Mouse (Mus musculus) erythroblast, embryonic 14.5 days (primary cell): Measurements from ENCODE around the gene Brms1.

Source experiments
- GATA1 ChIP-seq: IDR thresholded peaks from 2 replicates; pipeline ENCODE4 v1.6.1; 2012; ENCODE audit warnings: low read length, inconsistent platforms, mixed read lengths
- TAL1 ChIP-seq: IDR thresholded peaks from 3 replicates; pipeline ENCODE4 v1.6.1; 2012; ENCODE audit warnings: low read length, inconsistent platforms, mixed read lengths

DNA sequence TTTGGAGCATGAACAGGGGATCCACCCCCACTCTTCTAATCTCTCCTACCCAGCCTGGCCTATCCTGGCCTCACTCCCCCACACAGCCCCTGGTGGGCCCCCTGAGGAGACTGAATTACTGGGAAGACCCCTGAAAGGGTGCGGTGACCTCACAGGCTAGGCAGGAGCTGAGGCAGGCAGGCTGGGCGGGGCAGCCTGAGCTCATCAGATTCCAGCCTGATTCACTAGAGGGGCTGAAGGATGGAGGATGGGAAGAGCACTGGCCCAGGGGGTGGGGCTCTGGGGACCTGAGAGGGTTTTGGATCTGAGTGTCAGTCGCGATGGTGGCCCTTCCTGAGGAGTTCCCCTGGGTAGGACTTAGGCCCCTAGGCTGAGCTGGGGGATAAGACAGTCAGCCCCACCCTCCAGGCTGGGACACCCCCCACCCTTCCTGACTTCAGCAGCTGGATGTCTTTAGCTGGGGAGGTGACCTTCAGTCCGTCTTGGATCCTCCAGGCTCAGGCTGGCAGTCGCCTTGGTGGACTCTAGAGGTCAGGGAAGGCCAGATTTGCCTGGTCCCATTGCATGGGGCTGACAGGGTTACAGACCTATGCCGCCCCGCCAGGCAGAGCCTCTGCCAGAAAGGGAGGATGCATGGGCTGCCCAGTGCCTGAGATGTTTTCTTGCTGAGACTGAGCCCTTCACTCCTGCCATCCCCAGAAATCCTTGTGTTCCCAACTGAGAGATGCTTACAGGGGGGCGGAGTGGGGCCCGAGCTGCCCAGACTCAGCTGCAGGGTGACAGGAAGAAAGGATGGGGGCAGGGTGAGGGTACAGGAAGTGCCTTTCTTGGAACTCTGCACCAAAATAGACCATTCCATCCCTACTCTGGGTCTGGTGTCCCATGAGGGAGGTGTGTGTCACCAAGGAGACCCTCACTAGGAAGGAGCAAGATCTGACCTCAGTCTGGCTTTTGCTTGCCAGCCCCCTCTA, 17.9 kb downstream of the Brms1 start:
- TF ChIP-seq GATA1 = no peak
- TF ChIP-seq TAL1 = no peak
